Mouse (Mus musculus) erythroid progenitor cell, adult 5-6 weeks (primary cell): ENCODE measurements at regions not wholly inside any gene's neighbourhood (a gene's known extent, or its start where the extent isn't known, plus 50 kb on each side); places are given as distances from the start of the nearest gene placed in this dataset.

Source experiments
- ATAC-seq: replicated peaks from 2 replicates; pipeline ENCODE4 v1.8.0; 2016; ENCODE audit warnings: moderate number of reproducible peaks, mild to moderate bottlenecking, moderate TSS enrichment, inconsistent platforms; ENCODE audit not compliant: poor library complexity, low FRiP score, severe bottlenecking

- ATAC-seq: no peak
These were observed 1017.1 kb upstream of the Flrt2 start for GRCm38 (mm10) chr12:94674925-94675324.

- ATAC-seq: no peak
These were observed 1000.5 kb upstream of the Flrt2 start for GRCm38 (mm10) chr12:94691341-94692029.

DNA sequence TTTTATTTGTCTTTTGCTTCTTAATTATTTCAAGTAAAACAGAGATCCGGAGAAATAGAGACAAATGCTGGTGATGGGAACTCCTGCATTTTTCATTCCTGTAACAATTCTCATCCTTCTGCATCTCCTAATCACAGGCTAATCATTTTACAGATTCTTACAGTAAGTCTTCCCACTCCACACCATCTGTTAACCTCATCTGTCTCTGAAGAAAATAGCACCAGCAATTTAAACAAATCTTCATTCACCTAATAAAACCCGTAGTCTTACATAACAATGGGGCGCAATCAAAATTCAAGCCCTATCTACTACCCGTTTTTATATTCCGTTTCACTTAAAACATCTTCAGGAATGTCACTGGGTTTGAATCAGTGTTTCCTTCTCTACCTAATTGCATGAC lies 960.6 kb upstream of the Flrt2 start:
- ATAC-seq: no peak

GRCm38 (mm10) chr12:94733179-94733578 lies 958.8 kb upstream of the Flrt2 start:
- ATAC-seq: no peak

DNA sequence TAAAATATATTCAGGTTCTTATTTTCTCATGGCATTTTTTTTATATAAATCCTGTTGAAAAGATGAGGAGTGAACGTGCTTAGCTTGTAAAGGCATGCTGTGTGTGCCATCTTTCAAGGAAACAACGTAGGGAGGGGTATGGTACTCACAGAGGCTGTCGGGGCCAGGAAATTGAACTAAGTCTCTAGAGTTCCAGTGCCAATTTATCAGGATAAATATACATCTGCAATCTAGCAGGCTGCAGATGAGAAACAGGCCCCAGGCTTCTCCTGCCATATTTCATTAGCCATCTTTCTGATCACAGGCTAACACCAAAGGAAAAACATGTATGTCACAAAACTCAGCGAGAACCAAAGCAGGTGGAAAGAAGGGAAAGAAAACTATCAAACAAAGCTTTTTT lies 954.8 kb upstream of the Flrt2 start:
- no peak for ATAC-seq

- ATAC-seq: no peak
These were observed 942.1 kb upstream of the Flrt2 start for GRCm38 (mm10) chr12:94749747-94750515.

GRCm38 (mm10) chr12:94755754-94756153 lies 936.3 kb upstream of the Flrt2 start:
- ATAC-seq: no peak

DNA sequence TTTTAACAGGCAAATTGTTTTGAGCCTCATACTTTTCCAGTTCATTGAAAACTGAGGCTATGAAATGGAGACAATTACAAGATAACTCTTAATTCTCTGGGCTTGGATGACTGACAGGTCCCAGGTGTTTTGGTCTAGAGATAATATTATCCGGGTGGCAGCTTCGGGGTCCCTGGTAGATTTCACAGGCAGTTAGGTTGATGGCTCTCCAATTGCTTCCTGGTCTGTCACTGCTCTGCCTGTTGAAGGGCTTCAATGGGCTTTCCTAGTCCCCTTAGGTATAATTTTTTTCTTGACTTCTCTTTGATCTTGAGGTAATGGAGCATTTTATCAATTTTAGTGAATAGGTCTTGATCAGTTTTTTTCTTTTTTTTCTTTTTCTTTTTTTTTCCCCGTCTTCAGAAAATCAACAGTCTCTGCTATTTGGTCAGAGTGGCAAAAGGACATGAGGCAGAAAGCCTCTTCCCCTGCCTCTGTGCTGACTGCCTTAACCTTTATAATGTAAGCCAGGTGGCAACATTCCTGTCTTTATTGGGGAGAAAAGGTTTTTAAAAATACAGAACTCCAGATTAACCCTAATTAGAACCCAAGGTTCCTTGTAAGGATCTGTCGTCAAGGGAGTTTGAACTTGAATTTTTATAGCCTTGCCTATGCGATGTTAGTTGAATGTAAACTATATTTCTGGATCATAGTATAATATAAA lies 896.0 kb upstream of the Flrt2 start:
- no peak for ATAC-seq

- ATAC-seq: no peak
These were observed 887.3 kb upstream of the Flrt2 start for GRCm38 (mm10) chr12:94804692-94805091.

GRCm38 (mm10) chr12:94831400-94831799 lies 860.6 kb upstream of the Flrt2 start:
- ATAC-seq: no peak

DNA sequence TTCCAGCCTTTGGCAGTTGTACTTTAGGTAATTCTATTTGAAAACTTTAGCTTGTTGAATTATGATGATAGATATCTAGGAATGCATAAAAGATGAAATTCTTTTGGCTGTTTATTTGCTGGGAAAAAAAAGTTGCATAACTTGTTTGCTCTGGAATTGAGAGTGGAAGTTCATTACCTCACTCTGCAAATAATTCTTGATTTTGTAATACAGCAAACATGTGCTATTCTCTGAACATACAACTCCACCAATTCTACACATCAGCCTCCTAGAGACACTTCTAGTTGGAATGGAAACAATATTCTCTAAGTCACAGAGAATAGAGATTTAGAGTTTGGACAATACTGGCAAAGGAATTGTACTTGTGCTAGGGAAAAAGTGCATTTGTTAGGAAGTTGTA lies 829.3 kb upstream of the Flrt2 start:
- no peak for ATAC-seq

DNA sequence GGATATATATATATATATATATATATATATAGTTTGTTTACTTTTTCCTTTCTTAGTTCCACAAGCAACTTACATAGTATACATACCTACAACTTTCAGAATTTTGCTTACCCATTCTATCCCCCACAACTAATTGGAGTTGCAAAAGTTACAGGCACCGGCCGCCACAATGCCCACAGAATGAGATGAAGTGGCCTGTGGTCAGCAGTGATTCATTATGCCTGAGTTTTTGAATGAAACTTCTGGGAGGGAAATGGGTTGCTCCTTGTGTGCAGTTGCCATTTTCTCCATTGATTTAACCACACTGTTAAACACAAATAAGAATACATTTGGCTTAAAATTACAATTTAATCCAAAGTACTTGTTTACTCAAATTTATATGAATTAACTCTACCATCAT lies 781.2 kb upstream of the Flrt2 start:
- ATAC-seq: no peak

GRCm38 (mm10) chr12:94943067-94943466 lies 749.0 kb upstream of the Flrt2 start:
- no peak for ATAC-seq
